In genomic region chr6:118944093-118944492, GRCm38 (mm10) we compare ENCODE assay signal across 18 mouse cellular contexts.
DNase-seq lines count a peak whose midpoint lies in the region; TF ChIP-seq lines count a peak whose summit lies in the region.
"Had no signal": no experiment of that assay in that cellular context is flagged by ENCODE, and none has a peak within 500 bp of the region (broad histone marks: within the 10 kb centered on the region; RNA-seq: fewer than 3 reads in every experiment).

No protein-coding gene starts in this region.

- DNase-seq in adrenal gland, adult (ENCODE audit: inconsistent age in 2 of 2, low spot score in 1 of 2) = peak; percentile 60 to 74
- DNase-seq in adrenal gland, postnatal 10 days = no peak
- DNase-seq in adrenal gland, postnatal 14 days = peak; percentile 27
- DNase-seq in adrenal gland, postnatal 25 days = no peak
- no peak for DNase-seq in layer of hippocampus, adult 2 months (ENCODE audit: low spot score in 2 of 2)
- no peak for DNase-seq in layer of hippocampus, adult 8-10 months (ENCODE audit: low spot score in 2 of 2)
- DNase-seq: adrenal gland, adult 8-10 months; B cell, adult 2 months; cerebellum, adult 11-12 months; cerebellum, adult 8-10 months; cerebellum, adult 9-11 months; cerebellum, postnatal 14 days; cerebellum, postnatal 36 days; forebrain, postnatal 0 days had no signal

- H3K27ac ChIP-seq in layer of hippocampus, adult 2 months = peak overlapping the region; percentile 11; the same call in 1 of the 2 replicates
- H3K27ac ChIP-seq: embryonic facial prominence, embryonic 10.5 days; embryonic facial prominence, embryonic 12.5 days; forebrain, embryonic 13.5 days; forebrain, embryonic 15.5 days had no signal

- H3K4me3 ChIP-seq in layer of hippocampus, adult 2 months = no peak overlapping the region
- H3K4me3 ChIP-seq: embryonic facial prominence, embryonic 10.5 days; embryonic facial prominence, embryonic 12.5 days; forebrain, embryonic 13.5 days; forebrain, embryonic 15.5 days had no signal

- TF ChIP-seq CTCF in layer of hippocampus, adult 2 months (conservative IDR thresholded peaks at IDR 0.05) = no peak

Comparison
In these comparisons a context has a peak if more than half of its experiments do, and no peak if none do; other contexts are left out.
1. DNase-seq: peak in adrenal gland, adult (2 of 2) and adrenal gland, postnatal 14 days (single experiment); none in adrenal gland, postnatal 10 days (single experiment), adrenal gland, postnatal 25 days (single experiment), layer of hippocampus, adult 2 months (0 of 2) and layer of hippocampus, adult 8-10 months (0 of 2).